Mouse (Mus musculus): Measurements from ENCODE around the gene Rad9a. TPM values are rescaled to one million over a fixed set of nuclear protein-coding genes. Genes with fewer than 3 reads are reported as not detected.

Rad9a gene
- polyA plus RNA-seq, 1 experiment from 2014 or later, result 26.1 TPM

- peaks cover 15% of the 10 kb centered on the region for H3K4me1 ChIP-seq (replicated peaks; ENCODE audit: control insufficient read depth, insufficient read depth, low read length)
- no peak overlapping the region for H3K4me3 ChIP-seq (replicated peaks; ENCODE audit: low read length)
- H3K36me3 ChIP-seq (ENCODE audit: control insufficient read depth, insufficient read depth), result peaks cover 4% of the 10 kb centered on the region
- no peak overlapping the region for H3K4me2 ChIP-seq (ENCODE audit: low read length)
- H3K27me3 ChIP-seq (replicated peaks; ENCODE audit: control insufficient read depth, insufficient read depth, low read length), result no peaks in the 10 kb centered on the region
- no peak for ATAC-seq
- 78% methylated on average over 3 of the region's 3 CpGs for WGBS
- H3K9me3 ChIP-seq (ENCODE audit: control insufficient read depth, low read length), result no peaks in the 10 kb centered on the region
- H3K27ac ChIP-seq (ENCODE audit: low read length), result no peak overlapping the region
- no peak overlapping the region for H3K9ac ChIP-seq (replicated peaks; ENCODE audit: low read depth, low read length)
Measured at GRCm38 (mm10) chr19:4164100-4164499, 37.4 kb downstream of the Rad9a start.

GRCm38 (mm10) chr19:4163543-4163887, 37.9 kb downstream of the Rad9a start:
- Histone ChIP-seq H3K9me3 (ENCODE audit: control insufficient read depth, low read length) (no peaks in the 10 kb centered on the region), H3K27me3 (replicated peaks; ENCODE audit: control insufficient read depth, insufficient read depth, low read length) (no peaks in the 10 kb centered on the region), H3K9ac (replicated peaks; ENCODE audit: low read depth, low read length) (peak overlapping the region; percentile 56), H3K4me3 (replicated peaks; ENCODE audit: low read length) (peak overlapping the region; percentile 66), H3K4me1 (replicated peaks; ENCODE audit: control insufficient read depth, insufficient read depth, low read length) (peaks cover 15% of the 10 kb centered on the region), H3K4me2 (ENCODE audit: low read length) (peak overlapping the region; percentile 59), H3K36me3 (ENCODE audit: control insufficient read depth, insufficient read depth) (peaks cover 10% of the 10 kb centered on the region), H3K27ac (ENCODE audit: low read length) (peak overlapping the region; percentile 77)
- ATAC-seq, result peak; percentile 30; the same call in 1 of the 2 replicates
- WGBS, result 30% methylated on average over 4 of the region's 4 CpGs

- 6% methylated on average over 42 of the region's 42 CpGs for WGBS
- Histone ChIP-seq H3K27ac (ENCODE audit: low read length) (peak within 1 kb of the TSS; percentile 77), H3K9me3 (ENCODE audit: control insufficient read depth, low read length) (no peaks in the 10 kb centered on the region), H3K4me1 (replicated peaks; ENCODE audit: control insufficient read depth, insufficient read depth, low read length) (peaks cover 15% of the 10 kb centered on the region), H3K36me3 (ENCODE audit: control insufficient read depth, insufficient read depth) (peaks cover 14% of the 10 kb centered on the region), H3K9ac (replicated peaks; ENCODE audit: low read depth, low read length) (peak within 1 kb of the TSS; percentile 72), H3K4me3 (replicated peaks; ENCODE audit: low read length) (peak within 1 kb of the TSS; percentile 66), H3K27me3 (replicated peaks; ENCODE audit: control insufficient read depth, insufficient read depth, low read length) (no peaks in the 10 kb centered on the region), H3K4me2 (ENCODE audit: low read length) (peak within 1 kb of the TSS; percentile 63)
- peak; percentile 93 for ATAC-seq
Measured at GRCm38 (mm10) chr19:4162646-4163542, 38.6 kb downstream of the Rad9a start, which contains the start of gene Rps6kb2. Gene Rps6kb2 (minus strand): TSS chr19:4163354.

GRCm38 (mm10) chr19:4159049-4159448, 42.4 kb downstream of the Rad9a start:
- H3K4me1 ChIP-seq (replicated peaks; ENCODE audit: control insufficient read depth, insufficient read depth, low read length), result peaks cover 15% of the 10 kb centered on the region
- no peaks in the 10 kb centered on the region for H3K9me3 ChIP-seq (ENCODE audit: control insufficient read depth, low read length)
- no peak overlapping the region for H3K27ac ChIP-seq (ENCODE audit: low read length)
- H3K27me3 ChIP-seq (replicated peaks; ENCODE audit: control insufficient read depth, insufficient read depth, low read length), result no peaks in the 10 kb centered on the region
- H3K9ac ChIP-seq (replicated peaks; ENCODE audit: low read depth, low read length), result no peak overlapping the region
- no peak overlapping the region for H3K4me2 ChIP-seq (ENCODE audit: low read length)
- peaks cover 18% of the 10 kb centered on the region for H3K36me3 ChIP-seq (ENCODE audit: control insufficient read depth, insufficient read depth)
- 96% methylated on average over 8 of the region's 8 CpGs for WGBS
- no peak overlapping the region for H3K4me3 ChIP-seq (replicated peaks; ENCODE audit: low read length)
- no peak for ATAC-seq

- Histone ChIP-seq H3K4me1 (replicated peaks; ENCODE audit: control insufficient read depth, insufficient read depth, low read length) (peaks cover under 1% of the 10 kb centered on the region), H3K4me2 (ENCODE audit: low read length) (no peak overlapping the region), H3K36me3 (ENCODE audit: control insufficient read depth, insufficient read depth) (peaks cover 18% of the 10 kb centered on the region), H3K27ac (ENCODE audit: low read length) (no peak overlapping the region), H3K9me3 (ENCODE audit: control insufficient read depth, low read length) (no peaks in the 10 kb centered on the region), H3K4me3 (replicated peaks; ENCODE audit: low read length) (no peak overlapping the region), H3K9ac (replicated peaks; ENCODE audit: low read depth, low read length) (no peak overlapping the region), H3K27me3 (replicated peaks; ENCODE audit: control insufficient read depth, insufficient read depth, low read length) (no peaks in the 10 kb centered on the region)
- ATAC-seq, result no peak
- 85% methylated on average over 12 of the region's 12 CpGs for WGBS
Measured at GRCm38 (mm10) chr19:4156771-4157170, 44.7 kb downstream of the Rad9a start.

- WGBS, result 69% methylated on average over 20 of the region's 20 CpGs
- H3K36me3 ChIP-seq (ENCODE audit: control insufficient read depth, insufficient read depth), result peaks cover 21% of the 10 kb centered on the region
- no peaks in the 10 kb centered on the region for H3K4me1 ChIP-seq (replicated peaks; ENCODE audit: control insufficient read depth, insufficient read depth, low read length)
- ATAC-seq, result no peak
- H3K4me3 ChIP-seq (replicated peaks; ENCODE audit: low read length), result no peak overlapping the region
- no peak overlapping the region for H3K9ac ChIP-seq (replicated peaks; ENCODE audit: low read depth, low read length)
- H3K27me3 ChIP-seq (replicated peaks; ENCODE audit: control insufficient read depth, insufficient read depth, low read length), result no peaks in the 10 kb centered on the region
- no peaks in the 10 kb centered on the region for H3K9me3 ChIP-seq (ENCODE audit: control insufficient read depth, low read length)
- H3K4me2 ChIP-seq (ENCODE audit: low read length), result no peak overlapping the region
- H3K27ac ChIP-seq (ENCODE audit: low read length), result no peak overlapping the region
Measured at GRCm38 (mm10) chr19:4156073-4156579, 45.3 kb downstream of the Rad9a start.

GRCm38 (mm10) chr19:4155223-4156072, 46.0 kb downstream of the Rad9a start:
- no peak overlapping the region for H3K4me2 ChIP-seq (ENCODE audit: low read length)
- H3K9ac ChIP-seq (replicated peaks; ENCODE audit: low read depth, low read length), result no peak overlapping the region
- no peaks in the 10 kb centered on the region for H3K9me3 ChIP-seq (ENCODE audit: control insufficient read depth, low read length)
- peaks cover 24% of the 10 kb centered on the region for H3K36me3 ChIP-seq (ENCODE audit: control insufficient read depth, insufficient read depth)
- ATAC-seq, result no peak
- H3K4me1 ChIP-seq (replicated peaks; ENCODE audit: control insufficient read depth, insufficient read depth, low read length), result no peaks in the 10 kb centered on the region
- H3K4me3 ChIP-seq (replicated peaks; ENCODE audit: low read length), result no peak overlapping the region
- 70% methylated on average over 6 of the region's 6 CpGs for WGBS
- no peaks in the 10 kb centered on the region for H3K27me3 ChIP-seq (replicated peaks; ENCODE audit: control insufficient read depth, insufficient read depth, low read length)
- no peak overlapping the region for H3K27ac ChIP-seq (ENCODE audit: low read length)

- Histone ChIP-seq H3K27me3 (replicated peaks; ENCODE audit: control insufficient read depth, insufficient read depth, low read length) (no peaks in the 10 kb centered on the region), H3K9me3 (ENCODE audit: control insufficient read depth, low read length) (no peaks in the 10 kb centered on the region), H3K4me1 (replicated peaks; ENCODE audit: control insufficient read depth, insufficient read depth, low read length) (peaks cover 7% of the 10 kb centered on the region), H3K27ac (ENCODE audit: low read length) (no peak overlapping the region), H3K36me3 (ENCODE audit: control insufficient read depth, insufficient read depth) (peaks cover 24% of the 10 kb centered on the region), H3K9ac (replicated peaks; ENCODE audit: low read depth, low read length) (no peak overlapping the region), H3K4me3 (replicated peaks; ENCODE audit: low read length) (no peak overlapping the region), H3K4me2 (ENCODE audit: low read length) (no peak overlapping the region)
- no peak for ATAC-seq
- WGBS, result 85% methylated on average over 13 of the region's 13 CpGs
Measured at GRCm38 (mm10) chr19:4154437-4155222, 46.8 kb downstream of the Rad9a start.
